In genomic region chr11:110237466-110237865, GRCm38 (mm10) we compare ENCODE assay signal across 28 mouse cellular contexts. TPM values are rescaled to one million over a fixed set of nuclear protein-coding genes. Genes with fewer than 3 reads are reported as not detected.
DNase-seq lines count a peak whose midpoint lies in the region; ATAC-seq and TF ChIP-seq lines count a peak whose summit lies in the region.
"Had no signal": no experiment of that assay in that cellular context is flagged by ENCODE, and none has a peak within 500 bp of the region (broad histone marks: within the 10 kb centered on the region; RNA-seq: fewer than 3 reads in every experiment).

No protein-coding gene starts in this region.

- no peak overlapping the region for H3K4me2 ChIP-seq in forebrain, embryonic 11.5 days (ENCODE audit: low read depth, low read length, severe bottlenecking)
- H3K4me2 ChIP-seq: embryonic facial prominence, embryonic 13.5 days; embryonic facial prominence, embryonic 15.5 days; forebrain, embryonic 13.5 days had no signal

- H3K9ac ChIP-seq in liver, adult 2 months (ENCODE audit: low read depth, low read length): no peak overlapping the region
- H3K9ac ChIP-seq in forebrain, embryonic 11.5 days (ENCODE audit: low read length): no peak overlapping the region
- H3K9ac ChIP-seq: embryonic facial prominence, embryonic 13.5 days; embryonic facial prominence, embryonic 15.5 days; forebrain, embryonic 13.5 days had no signal

- peaks cover 45% of the 10 kb centered on the region for H3K36me3 ChIP-seq in liver, adult 2 months (ENCODE audit: control insufficient read depth, insufficient read depth, low read length)
- H3K36me3 ChIP-seq in forebrain, embryonic 11.5 days (ENCODE audit: control insufficient read depth, insufficient read depth, low read length): no peaks in the 10 kb centered on the region
- H3K36me3 ChIP-seq: embryonic facial prominence, embryonic 13.5 days; embryonic facial prominence, embryonic 15.5 days; forebrain, embryonic 10.5 days; G1E had no signal

- ATAC-seq in megakaryocyte progenitor cell, adult 5-6 weeks (replicated peaks; ENCODE audit: poor library complexity): 0 out of 2 replicates have a peak, but pooled peaks have one; percentile 20
- no peak for ATAC-seq in forebrain, embryonic 11.5 days (replicated peaks; ENCODE audit: low FRiP score)
- ATAC-seq: activated CD4-positive, CD25-positive, alpha-beta regulatory T cell, adult 4 months; CD4-positive, CD25-positive, alpha-beta regulatory T cell, adult 4 months; forebrain, embryonic 13.5 days; forebrain, embryonic 16.5 days; Patski had no signal

- no peaks in the 10 kb centered on the region; the same call in 1 of the 2 replicates for H3K79me2 ChIP-seq in liver, adult 2 months (ENCODE audit: control insufficient read depth, insufficient read depth, low read length)

- H3K9me3 ChIP-seq in forebrain, embryonic 11.5 days (ENCODE audit: control insufficient read depth, low read length): no peaks in the 10 kb centered on the region
- H3K9me3 ChIP-seq: embryonic facial prominence, embryonic 15.5 days; forebrain, embryonic 10.5 days; forebrain, embryonic 13.5 days had no signal

- TF ChIP-seq CTCF in liver, adult 2 months (IDR thresholded peaks at IDR 0.05; ENCODE audit: low read depth, low read length): no peak
- TF ChIP-seq CTCF in bone marrow macrophage, adult 2 months (IDR thresholded peaks at IDR 0.05; ENCODE audit: low read depth, low read length): no peak

- no peak for TF ChIP-seq POLR2A in liver, adult 2 months (IDR thresholded peaks at IDR 0.05; ENCODE audit: extremely low read depth, insufficient read depth, low read length)
- TF ChIP-seq POLR2A in bone marrow macrophage, adult 2 months (IDR thresholded peaks at IDR 0.05; ENCODE audit: borderline replicate concordance, low read depth, low read length): no peak

- DNase-seq in liver, adult 2 months (ENCODE audit: extremely low read depth, low read depth, low spot score): peak; percentile 89
- DNase-seq in liver: no peak
- DNase-seq in forebrain, embryonic 11.5 days (ENCODE audit: low spot score): no peak
- DNase-seq in retina, embryonic 14.5 days (ENCODE audit: low spot score): no peak
- DNase-seq: adrenal gland, adult 8-10 months; adrenal gland, postnatal 14 days; adrenal gland, postnatal 36 days; B cell, adult 2 months; cerebellum, adult 11 months; cerebellum, adult 18-20 months; cerebellum, adult 8-10 months; cerebellum, adult 9-11 months; cerebellum, postnatal 14 days; cerebellum, postnatal 36 days; embryo, embryonic 11 days had no signal

- H3K4me1 ChIP-seq in liver, adult 2 months (ENCODE audit: control insufficient read depth, insufficient read depth, low read length): peaks cover 7% of the 10 kb centered on the region; the same call in 1 of the 2 replicates
- peaks cover 4% of the 10 kb centered on the region for H3K4me1 ChIP-seq in bone marrow macrophage, adult 2 months (ENCODE audit: control insufficient read depth, insufficient read depth, low read length)
- H3K4me1 ChIP-seq in forebrain, embryonic 11.5 days (replicated peaks; ENCODE audit: control insufficient read depth, insufficient read depth, low read length): no peaks in the 10 kb centered on the region
- H3K4me1 ChIP-seq: embryonic facial prominence, embryonic 13.5 days; embryonic facial prominence, embryonic 15.5 days; forebrain, embryonic 10.5 days; forebrain, embryonic 13.5 days had no signal

- H3K4me3 ChIP-seq in liver, adult 2 months (ENCODE audit: insufficient read depth, low read depth, low read length): no peak overlapping the region
- H3K4me3 ChIP-seq in bone marrow macrophage, adult 2 months (ENCODE audit: insufficient read depth, low read length): no peak overlapping the region
- H3K4me3 ChIP-seq in forebrain, embryonic 11.5 days (ENCODE audit: low read depth, low read length): no peak overlapping the region
- H3K4me3 ChIP-seq: embryonic facial prominence, embryonic 13.5 days; embryonic facial prominence, embryonic 15.5 days; erythroblast, embryonic 14.5 days; forebrain, embryonic 10.5 days; forebrain, embryonic 13.5 days had no signal

- peak overlapping the region; percentile 60; the same call in 1 of the 2 replicates for H3K27ac ChIP-seq in liver, adult 2 months (replicated peaks; ENCODE audit: insufficient read depth, low read depth, low read length)
- H3K27ac ChIP-seq in bone marrow macrophage, adult 2 months (ENCODE audit: insufficient read depth, low read depth, low read length): peak overlapping the region; percentile 26
- H3K27ac ChIP-seq in forebrain, embryonic 11.5 days (ENCODE audit: low read depth, low read length): no peak overlapping the region
- H3K27ac ChIP-seq: embryonic facial prominence, embryonic 13.5 days; embryonic facial prominence, embryonic 15.5 days; forebrain, embryonic 10.5 days; forebrain, embryonic 13.5 days had no signal

- WGBS in liver, adult 2 months: 16% methylated on average over 2 of the region's 2 CpGs
- WGBS in forebrain, embryonic 11.5 days: 93% methylated on average over 2 of the region's 2 CpGs

- H3K27me3 ChIP-seq in liver, adult 2 months (ENCODE audit: control insufficient read depth, insufficient read depth, low read length): no peaks in the 10 kb centered on the region
- H3K27me3 ChIP-seq in forebrain, embryonic 11.5 days (ENCODE audit: control insufficient read depth, insufficient read depth, low read length): no peaks in the 10 kb centered on the region
- H3K27me3 ChIP-seq: CH12.LX; embryonic facial prominence, embryonic 13.5 days; embryonic facial prominence, embryonic 15.5 days; forebrain, embryonic 13.5 days had no signal

RNA-seq across cellular contexts. Expression of gene Abca6, which starts 14.1 kb away (rescaled TPM):
- total RNA-seq in liver, adult 2 months (2014; rRNA removed): 285 and 296 TPM in 2 replicates
- 20.9 and 24.9 TPM in 2 replicates for polyA plus RNA-seq in liver, adult 2 months (2012; rRNA removed)
- 4.6 and 5.6 TPM in 2 replicates for polyA plus RNA-seq in bone marrow macrophage, adult 2 months (2012; ENCODE audit: insufficient read depth, insufficient read length, missing spikeins)
- 1.3 TPM in 1 of 2 replicates, not detected in the other for total RNA-seq in megakaryocyte progenitor cell, adult 5-6 weeks (2015)
- 0.04 and 1.2 TPM in 2 replicates for total RNA-seq in megakaryocyte progenitor cell, adult 5-6 weeks (2017)
- polyA plus RNA-seq in forebrain, embryonic 11.5 days (2014; fragmentation: Nextera tagmentation; extraction: Ambion mirVana): 0.19 and 0.55 TPM in 2 replicates
- total RNA-seq: G1E had no signal
- polyA plus RNA-seq: activated CD4-positive, CD25-positive, alpha-beta regulatory T cell, adult 4 months; CD4-positive, CD25-positive, alpha-beta regulatory T cell, adult 4 months; erythroblast, embryonic 14.5 days; G1E; Patski had no signal
